Mouse (Mus musculus) forebrain, embryonic 11.5 days (tissue): ENCODE measurements around the gene Spocd1. TPM values are rescaled to one million over a fixed set of nuclear protein-coding genes. Genes with fewer than 3 reads are reported as not detected.

ENCODE experiments used
- ATAC-seq: fragments of 200-750 bp; cut with Nextera tagmentation; replicated peaks from 2 replicates; pipeline ENCODE4 v1.8.0; 2017; ENCODE audit warnings: moderate TSS enrichment; ENCODE audit not compliant: low FRiP score
- DNase-seq: peaks from one replicate; pipeline ENCODE4 v3.0.0-alpha.2; 2017; ENCODE audit warnings: low spot score
- H3K27ac ChIP-seq: fragments of 300-500 bp; sonication (generic); 2 replicates; pipeline ENCODE4 v1.5.1; 2014; ENCODE audit warnings: low read depth, low read length
- H3K27me3 ChIP-seq: fragments of 300-500 bp; sonication (generic); 2 replicates; pipeline ENCODE4 v1.6.1; 2014; ENCODE audit warnings: mild to moderate bottlenecking, low read length, mixed read lengths; ENCODE audit not compliant: control insufficient read depth, insufficient read depth
- H3K36me3 ChIP-seq: fragments of 300-500 bp; sonication (generic); 2 replicates; pipeline ENCODE4 v1.6.1; 2014; ENCODE audit warnings: mild to moderate bottlenecking, low read length, moderate library complexity, mixed read lengths; ENCODE audit not compliant: control insufficient read depth, insufficient read depth
- H3K4me1 ChIP-seq: fragments of 300-500 bp; sonication (generic); replicated peaks from 2 replicates; pipeline ENCODE4 v1.6.1; 2014; ENCODE audit warnings: low read length, mixed read lengths; ENCODE audit not compliant: control insufficient read depth, insufficient read depth
- H3K4me2 ChIP-seq: fragments of 300-500 bp; sonication (generic); 2 replicates; pipeline ENCODE4 v1.6.1; 2014; ENCODE audit warnings: low read depth, mild to moderate bottlenecking, low read length, moderate library complexity, mixed read lengths; ENCODE audit not compliant: severe bottlenecking
- H3K4me3 ChIP-seq: fragments of 300-500 bp; sonication (generic); 2 replicates; pipeline ENCODE4 v1.5.1; 2014; ENCODE audit warnings: low read depth, low read length
- H3K9ac ChIP-seq: fragments of 300-500 bp; sonication (generic); 2 replicates; pipeline ENCODE4 v1.6.1; 2014; ENCODE audit warnings: low read length
- H3K9me3 ChIP-seq: fragments of 300-500 bp; sonication (generic); 2 replicates; pipeline ENCODE4 v1.6.1; 2016; ENCODE audit warnings: low read length, mixed read lengths; ENCODE audit not compliant: control insufficient read depth
- WGBS: fragments of 180-500 bp; shearing (Covaris S2); extraction: QIAGEN DNeasy Blood & Tissue Kit; methylation state at CpG from one replicate; pipeline ENCODE4 v1.1.7; 2014; 5-methylcytosine and 5-hydroxymethylcytosine counted together
- polyA plus RNA-seq: library from polyadenylated mRNA; unstranded; fragments of >200 nt; fragmentation: Nextera tagmentation; extraction: Ambion mirVana; gene quantifications from 2 replicates; pipeline ENCODE4 v1.2.1, GENCODE M21; 2014

Spocd1 gene
- polyA plus RNA-seq, 1 experiment from 2014 or later: 0.05 TPM

GRCm38 (mm10) chr4:129994728-129995127 lies 65.7 kb downstream of the Spocd1 start:
- no peak overlapping the region for H3K4me2 ChIP-seq
- no peak overlapping the region for H3K4me3 ChIP-seq
- H3K36me3 ChIP-seq: no peaks in the 10 kb centered on the region
- ATAC-seq (no peak), DNase-seq (no peak)
- no peak overlapping the region for H3K9ac ChIP-seq
- no peaks in the 10 kb centered on the region; the same call in 1 of the 2 replicates for H3K27me3 ChIP-seq
- H3K9me3 ChIP-seq: no peaks in the 10 kb centered on the region
- no peaks in the 10 kb centered on the region; the same call in 1 of the 2 replicates for H3K4me1 ChIP-seq
- H3K27ac ChIP-seq: no peak overlapping the region
- WGBS: 92% methylated on average over 5 of the region's 5 CpGs

GRCm38 (mm10) chr4:129995255-129995654 lies 66.2 kb downstream of the Spocd1 start:
- Histone ChIP-seq H3K9me3 (no peaks in the 10 kb centered on the region), H3K4me2 (no peak overlapping the region), H3K27ac (no peak overlapping the region), H3K4me1 (no peaks in the 10 kb centered on the region), H3K4me3 (no peak overlapping the region), H3K36me3 (no peaks in the 10 kb centered on the region), H3K27me3 (no peaks in the 10 kb centered on the region; the same call in 1 of the 2 replicates), H3K9ac (no peak overlapping the region)
- no peak for ATAC-seq
- DNase-seq: no peak
- 87% methylated on average over 8 of the region's 8 CpGs for WGBS

- no peaks in the 10 kb centered on the region; the same call in 1 of the 2 replicates for H3K27me3 ChIP-seq
- H3K36me3 ChIP-seq: no peaks in the 10 kb centered on the region
- H3K4me1 ChIP-seq: no peaks in the 10 kb centered on the region
- H3K4me2 ChIP-seq: no peak overlapping the region
- 75% methylated on average over 4 of the region's 4 CpGs for WGBS
- no peaks in the 10 kb centered on the region for H3K9me3 ChIP-seq
- no peak overlapping the region for H3K27ac ChIP-seq
- DNase-seq (no peak), ATAC-seq (no peak)
- H3K9ac ChIP-seq: no peak overlapping the region
- no peak overlapping the region for H3K4me3 ChIP-seq
Observed at GRCm38 (mm10) chr4:129996015-129996414, 67.0 kb downstream of the Spocd1 start.

GRCm38 (mm10) chr4:129998124-129998523 lies 69.1 kb downstream of the Spocd1 start:
- H3K27me3 ChIP-seq: no peaks in the 10 kb centered on the region
- no peak overlapping the region for H3K4me3 ChIP-seq
- DNase-seq (no peak), ATAC-seq (no peak)
- H3K4me2 ChIP-seq: no peak overlapping the region
- H3K9me3 ChIP-seq: no peaks in the 10 kb centered on the region
- no peaks in the 10 kb centered on the region for H3K36me3 ChIP-seq
- no peak overlapping the region for H3K9ac ChIP-seq
- WGBS: 76% methylated on average over 11 of the region's 11 CpGs
- H3K27ac ChIP-seq: no peak overlapping the region
- no peaks in the 10 kb centered on the region for H3K4me1 ChIP-seq

GRCm38 (mm10) chr4:130001710-130002109 lies 72.7 kb downstream of the Spocd1 start:
- Histone ChIP-seq H3K27ac (no peak overlapping the region), H3K9ac (no peak overlapping the region), H3K36me3 (no peaks in the 10 kb centered on the region), H3K9me3 (no peaks in the 10 kb centered on the region), H3K4me1 (peaks cover 5% of the 10 kb centered on the region; the same call in 1 of the 2 replicates), H3K4me3 (no peak overlapping the region), H3K4me2 (no peak overlapping the region), H3K27me3 (no peaks in the 10 kb centered on the region)
- no peak for DNase-seq
- WGBS: 62% methylated on average over 5 of the region's 5 CpGs
- ATAC-seq: no peak

DNA sequence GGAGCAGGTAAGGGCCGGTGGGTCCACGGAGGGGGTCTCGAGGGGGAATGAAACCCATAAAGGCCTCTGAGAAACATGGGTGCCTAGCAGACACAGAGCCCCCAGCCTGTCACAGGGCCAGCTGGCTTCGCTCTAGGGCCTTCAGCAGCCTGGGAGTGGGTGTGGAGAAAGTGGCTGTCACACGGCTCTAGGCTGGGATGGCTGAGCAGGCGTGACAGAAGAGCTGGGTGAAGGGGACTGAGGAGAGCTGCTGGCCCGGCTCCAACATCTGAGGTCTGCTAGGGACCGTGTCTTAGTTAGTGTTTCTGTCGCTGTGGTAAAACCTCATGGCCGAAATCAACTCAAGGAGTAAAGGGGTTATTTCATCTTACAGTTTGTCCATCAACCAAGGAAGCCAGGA lies 73.1 kb downstream of the Spocd1 start:
- Histone ChIP-seq H3K27me3 (no peaks in the 10 kb centered on the region), H3K4me3 (no peak overlapping the region), H3K4me1 (peaks cover 5% of the 10 kb centered on the region; the same call in 1 of the 2 replicates), H3K27ac (no peak overlapping the region), H3K9ac (no peak overlapping the region), H3K9me3 (no peaks in the 10 kb centered on the region), H3K4me2 (no peak overlapping the region), H3K36me3 (no peaks in the 10 kb centered on the region)
- WGBS: 84% methylated on average over 10 of the region's 10 CpGs
- DNase-seq (no peak), ATAC-seq (no peak)

DNA sequence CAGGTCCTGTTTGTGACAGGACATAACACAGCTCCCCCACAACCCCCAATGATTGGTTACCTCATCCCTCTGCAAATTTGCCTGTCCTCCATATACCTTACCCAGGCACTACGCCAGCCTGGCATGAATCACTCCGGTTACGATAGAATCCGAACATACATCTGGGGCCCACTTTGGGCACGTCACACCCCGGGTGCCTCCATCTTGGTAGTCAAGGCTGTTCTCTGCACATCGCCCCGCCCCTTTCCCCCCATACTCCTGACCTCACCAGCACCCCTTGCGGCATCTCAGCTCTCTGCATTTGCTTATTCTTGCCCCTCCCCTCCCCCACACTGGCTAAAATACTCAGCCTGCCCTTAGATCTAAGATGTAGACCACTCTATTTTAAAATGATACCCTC lies 76.5 kb downstream of the Spocd1 start:
- DNase-seq (no peak), ATAC-seq (no peak)
- Histone ChIP-seq H3K36me3 (no peaks in the 10 kb centered on the region), H3K27ac (no peak overlapping the region), H3K27me3 (peaks cover 5% of the 10 kb centered on the region; the same call in 1 of the 2 replicates), H3K4me2 (no peak overlapping the region), H3K4me1 (peaks cover 5% of the 10 kb centered on the region; the same call in 1 of the 2 replicates), H3K9ac (no peak overlapping the region), H3K4me3 (no peak overlapping the region), H3K9me3 (no peaks in the 10 kb centered on the region)
- WGBS: 58% methylated on average over 9 of the region's 9 CpGs

GRCm38 (mm10) chr4:130006533-130006932 lies 77.5 kb downstream of the Spocd1 start:
- peaks cover 5% of the 10 kb centered on the region; the same call in 1 of the 2 replicates for H3K27me3 ChIP-seq
- peak overlapping the region; percentile 52 for H3K4me2 ChIP-seq
- peaks cover 5% of the 10 kb centered on the region; the same call in 1 of the 2 replicates for H3K4me1 ChIP-seq
- H3K4me3 ChIP-seq: peak overlapping the region; percentile 16; the same call in 1 of the 2 replicates
- no peak overlapping the region for H3K27ac ChIP-seq
- H3K9me3 ChIP-seq: no peaks in the 10 kb centered on the region
- H3K36me3 ChIP-seq: no peaks in the 10 kb centered on the region
- H3K9ac ChIP-seq: peak overlapping the region; percentile 47
- WGBS: 19% methylated on average over 25 of the region's 25 CpGs
- ATAC-seq: 0 out of 2 replicates have a peak, but pooled peaks have one; percentile 45
- DNase-seq: no peak
